ENCODE assay signal across 46 mouse cellular contexts in genomic region chr1:85972341-85972740, GRCm38 (mm10). TPM values are rescaled to one million over a fixed set of nuclear protein-coding genes. Genes with fewer than 3 reads are reported as not detected.
"Had no signal": no experiment of that assay in that cellular context is flagged by ENCODE, and none has a peak within 500 bp of the region (broad histone marks: within the 10 kb centered on the region; RNA-seq: fewer than 3 reads in every experiment).

No protein-coding gene starts in this region.

- ATAC-seq: hindbrain, embryonic 16.5 days; hindbrain, postnatal 0 days; inflammation-experienced regulatory T-cells, adult 6 months; intestine, embryonic 15.5 days; intestine, embryonic 16.5 days; intestine, postnatal 0 days had no signal

- H3K27me3 ChIP-seq: heart, embryonic 12.5 days; heart, embryonic 13.5 days; heart, embryonic 15.5 days; hindbrain, embryonic 12.5 days; hindbrain, embryonic 13.5 days; hindbrain, embryonic 15.5 days; intestine, embryonic 15.5 days; kidney, embryonic 15.5 days had no signal

- DNase-seq: heart, postnatal 10 days; heart, postnatal 14 days; heart, postnatal 36 days; heart, postnatal 4 days; kidney, adult 11 months; kidney, adult 18-20 months; kidney, adult 2 months; kidney, adult 8-10 months; kidney, adult 9 months; kidney, postnatal 10 days; kidney, postnatal 14 days; kidney, postnatal 25 days; kidney, postnatal 36 days; kidney, postnatal 4 days; layer of hippocampus, adult 9-11 months; layer of hippocampus, postnatal 36 days had no signal

- H3K4me2 ChIP-seq: heart, embryonic 11.5 days; heart, embryonic 12.5 days; heart, embryonic 13.5 days; heart, embryonic 15.5 days; hindbrain, embryonic 12.5 days; hindbrain, embryonic 13.5 days; hindbrain, embryonic 14.5 days; hindbrain, embryonic 15.5 days; intestine, embryonic 15.5 days; kidney, embryonic 15.5 days had no signal

- H3K4me1 ChIP-seq: heart, embryonic 10.5 days; heart, embryonic 12.5 days; heart, embryonic 15.5 days; hindbrain, embryonic 10.5 days; hindbrain, embryonic 12.5 days; hindbrain, embryonic 13.5 days; hindbrain, embryonic 15.5 days; intestine, embryonic 15.5 days; kidney, embryonic 15.5 days had no signal

- H3K9me3 ChIP-seq: heart, embryonic 10.5 days; heart, embryonic 12.5 days; heart, embryonic 13.5 days; heart, embryonic 15.5 days; hindbrain, embryonic 10.5 days; hindbrain, embryonic 12.5 days; hindbrain, embryonic 13.5 days; hindbrain, embryonic 15.5 days; intestine, embryonic 15.5 days; kidney, embryonic 15.5 days had no signal

- H3K36me3 ChIP-seq: heart, embryonic 10.5 days; heart, embryonic 12.5 days; heart, embryonic 13.5 days; heart, embryonic 15.5 days; hindbrain, embryonic 10.5 days; hindbrain, embryonic 12.5 days; hindbrain, embryonic 13.5 days; hindbrain, embryonic 15.5 days; intestine, embryonic 15.5 days; kidney, embryonic 15.5 days had no signal

- H3K4me3 ChIP-seq: heart, embryonic 10.5 days; heart, embryonic 12.5 days; heart, embryonic 13.5 days; heart, embryonic 15.5 days; hindbrain, embryonic 10.5 days; hindbrain, embryonic 12.5 days; hindbrain, embryonic 13.5 days; hindbrain, embryonic 15.5 days; intestine, embryonic 15.5 days; kidney, embryonic 15.5 days; layer of hippocampus, adult 2 months had no signal

- H3K9ac ChIP-seq: heart, embryonic 12.5 days; heart, embryonic 13.5 days; heart, embryonic 15.5 days; hindbrain, embryonic 12.5 days; hindbrain, embryonic 13.5 days; hindbrain, embryonic 14.5 days; hindbrain, embryonic 15.5 days; intestine, embryonic 15.5 days; kidney, embryonic 15.5 days had no signal

- H3K27ac ChIP-seq: heart, embryonic 10.5 days; heart, embryonic 13.5 days; heart, embryonic 15.5 days; hindbrain, embryonic 10.5 days; hindbrain, embryonic 12.5 days; hindbrain, embryonic 13.5 days; hindbrain, embryonic 14.5 days; hindbrain, embryonic 15.5 days; hindbrain, postnatal 0 days; intestine, embryonic 15.5 days; kidney, embryonic 15.5 days; kidney, postnatal 0 days; layer of hippocampus, adult 2 months had no signal

RNA-seq across cellular contexts. Expression of gene Gpr55, which starts 11.5 kb away (rescaled TPM):
- total RNA-seq: heart, postnatal 10 days; heart, postnatal 14 days; heart, postnatal 25 days; heart, postnatal 36 days; heart, postnatal 4 days; layer of hippocampus, adult 2 months; layer of hippocampus, postnatal 14 days; layer of hippocampus, postnatal 36 days had no signal
- polyA plus RNA-seq: heart, embryonic 10.5 days; heart, embryonic 11.5 days; heart, postnatal 0 days; hindbrain, embryonic 10.5 days; intestine, embryonic 14.5 days; kidney, adult 2 months; kidney, embryonic 14.5 days had no signal

RNA-seq across cellular contexts. Expression of gene 4933407L21Rik, which starts 44.1 kb away (rescaled TPM):
- total RNA-seq: heart, postnatal 14 days; heart, postnatal 25 days; heart, postnatal 36 days; heart, postnatal 4 days; hematopoietic stem cell, adult 5-6 weeks had no signal
- polyA plus RNA-seq: heart, embryonic 10.5 days; heart, embryonic 11.5 days; heart, embryonic 12.5 days; heart, embryonic 13.5 days; heart, postnatal 0 days had no signal

RNA-seq across cellular contexts. Expression of gene Spata3, which starts 44.3 kb away (rescaled TPM):
- total RNA-seq: heart, postnatal 10 days; heart, postnatal 14 days; heart, postnatal 25 days; heart, postnatal 36 days; heart, postnatal 4 days; hematopoietic stem cell, adult 5-6 weeks had no signal
- polyA plus RNA-seq: heart, embryonic 10.5 days; heart, embryonic 11.5 days; heart, embryonic 12.5 days; heart, embryonic 13.5 days; heart, embryonic 14.5 days; heart, embryonic 15.5 days; heart, embryonic 16.5 days; heart, postnatal 0 days; hindbrain, embryonic 10.5 days; hindbrain, embryonic 11.5 days; hindbrain, embryonic 12.5 days; intestine, embryonic 14.5 days; intestine, embryonic 15.5 days; intestine, embryonic 16.5 days; intestine, postnatal 0 days; kidney, embryonic 15.5 days; kidney, embryonic 16.5 days; large intestine, adult 2 months had no signal
